Mouse (Mus musculus): ENCODE data around the gene Wdr1.
"Not testable (repeated sequence)": the region's sequence is repeated elsewhere in the genome, so short reads cannot be mapped to it uniquely, and the experiment has no call there.

Wdr1 gene

GRCm38 (mm10) chr5:38563121-38563520 is at the start of gene Wdr1:
Wdr1 (minus strand) TSS chr5:38563221.
- no peak for DNase-seq (ENCODE audit: low read depth)

- DNase-seq (ENCODE audit: low read depth), result no peak
Observed at GRCm38 (mm10) chr5:38611118-38611517, 48.1 kb upstream of the Wdr1 start.

GRCm38 (mm10) chr5:38608219-38608618 is 45.2 kb upstream of the Wdr1 start:
- not testable (repeated sequence) for DNase-seq (ENCODE audit: low read depth)

- peak; percentile 38 for DNase-seq (ENCODE audit: low read depth)
Observed at GRCm38 (mm10) chr5:38598647-38599304, 35.8 kb upstream of the Wdr1 start.

- no peak for DNase-seq (ENCODE audit: low read depth)
Observed at GRCm38 (mm10) chr5:38588924-38589323, 25.9 kb upstream of the Wdr1 start.

GRCm38 (mm10) chr5:38585450-38585849 is 22.4 kb upstream of the Wdr1 start:
- no peak for DNase-seq (ENCODE audit: low read depth)

- no peak for DNase-seq (ENCODE audit: low read depth)
Observed at GRCm38 (mm10) chr5:38583026-38583425, 20.0 kb upstream of the Wdr1 start.

- peak; percentile 73 for DNase-seq (ENCODE audit: low read depth)
Observed at GRCm38 (mm10) chr5:38580703-38581102, 17.7 kb upstream of the Wdr1 start.

- DNase-seq (ENCODE audit: low read depth), result peak; percentile 52
Observed at GRCm38 (mm10) chr5:38570876-38571275, 7.9 kb upstream of the Wdr1 start.

GRCm38 (mm10) chr5:38568652-38569051 is 5.6 kb upstream of the Wdr1 start:
- DNase-seq (ENCODE audit: low read depth), result no peak

GRCm38 (mm10) chr5:38564831-38565230 is 1.8 kb upstream of the Wdr1 start:
- no peak for DNase-seq (ENCODE audit: low read depth)

- DNase-seq (ENCODE audit: low read depth), result peak; percentile 98
Observed at GRCm38 (mm10) chr5:38561426-38562024, 1.5 kb downstream of the Wdr1 start.

- DNase-seq (ENCODE audit: low read depth), result peak; percentile 70
Observed at GRCm38 (mm10) chr5:38560586-38561425, 2.2 kb downstream of the Wdr1 start.

GRCm38 (mm10) chr5:38558831-38559230 is 4.2 kb downstream of the Wdr1 start:
- DNase-seq (ENCODE audit: low read depth), result no peak

- no peak for DNase-seq (ENCODE audit: low read depth)
Observed at GRCm38 (mm10) chr5:38557811-38558210, 5.2 kb downstream of the Wdr1 start.

GRCm38 (mm10) chr5:38556406-38556805 is 6.6 kb downstream of the Wdr1 start:
- no peak for DNase-seq (ENCODE audit: low read depth)

GRCm38 (mm10) chr5:38553953-38554352 is 9.1 kb downstream of the Wdr1 start:
- no peak for DNase-seq (ENCODE audit: low read depth)

- DNase-seq (ENCODE audit: low read depth), result no peak
Observed at GRCm38 (mm10) chr5:38553491-38553890, 9.5 kb downstream of the Wdr1 start.

GRCm38 (mm10) chr5:38552615-38553014 is 10.4 kb downstream of the Wdr1 start:
- DNase-seq (ENCODE audit: low read depth), result no peak

GRCm38 (mm10) chr5:38550221-38550768 is 12.7 kb downstream of the Wdr1 start:
- no peak for DNase-seq (ENCODE audit: low read depth)

GRCm38 (mm10) chr5:38549461-38549909 is 13.5 kb downstream of the Wdr1 start:
- no peak for DNase-seq (ENCODE audit: low read depth)

- no peak for DNase-seq (ENCODE audit: low read depth)
Observed at GRCm38 (mm10) chr5:38547375-38547774, 15.6 kb downstream of the Wdr1 start.

All from naive thymus-derived CD4-positive, alpha-beta T cell, adult 2 months (primary cell).